Mouse (Mus musculus) mouse embryonic stem cell (cell line): ENCODE data around the gene Pitpnc1.

Experiments used
- in situ Hi-C, 2 experiments: fragments of 300-500 bp; cut with MboI; formaldehyde crosslinking; loops; 1 replicate in 1 of 2; 3 replicates in 1 of 2; pipeline ENCODE4 v1.14.3; 2019 to 2020; ENCODE audit warnings: low sequenced_read_pairs in 2 of 2, low pct_unique_long_range_greater_than_20kb in 1 of 2, mixed read lengths in 1 of 2; ENCODE audit not compliant: unreplicated experiment in 1 of 2

The Pitpnc1 gene

GRCm38 (mm10) chr11:107416561-107416926 is 54.0 kb downstream of the Pitpnc1 start:
- in situ Hi-C loops = no loop called here

- in situ Hi-C loops = no loop called here
These were observed 54.5 kb downstream of the Pitpnc1 start for GRCm38 (mm10) chr11:107415901-107416560.

- in situ Hi-C loops = no loop called here
These were observed 55.3 kb downstream of the Pitpnc1 start for GRCm38 (mm10) chr11:107414996-107415747.

DNA sequence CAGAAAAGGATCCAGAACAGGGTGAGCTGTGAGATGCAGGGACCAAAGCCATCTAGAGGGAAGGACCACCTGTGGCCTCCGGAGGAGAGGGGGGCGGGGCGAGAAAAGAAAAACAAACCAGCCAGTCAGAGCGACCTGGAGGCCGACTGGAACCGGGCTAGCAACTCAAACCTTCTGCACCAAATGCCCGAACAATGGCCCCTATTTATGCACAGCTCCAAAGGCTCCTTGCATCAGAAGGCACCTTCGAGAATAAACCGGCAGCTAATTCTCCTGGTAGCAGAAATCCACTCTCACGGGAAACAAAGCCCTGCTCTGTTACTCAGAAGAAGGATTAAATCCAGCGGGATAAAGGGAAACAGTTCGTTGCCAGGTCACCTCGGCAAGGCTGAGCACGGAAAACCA is 57.2 kb downstream of the Pitpnc1 start:
- in situ Hi-C loops = no loop called here

DNA sequence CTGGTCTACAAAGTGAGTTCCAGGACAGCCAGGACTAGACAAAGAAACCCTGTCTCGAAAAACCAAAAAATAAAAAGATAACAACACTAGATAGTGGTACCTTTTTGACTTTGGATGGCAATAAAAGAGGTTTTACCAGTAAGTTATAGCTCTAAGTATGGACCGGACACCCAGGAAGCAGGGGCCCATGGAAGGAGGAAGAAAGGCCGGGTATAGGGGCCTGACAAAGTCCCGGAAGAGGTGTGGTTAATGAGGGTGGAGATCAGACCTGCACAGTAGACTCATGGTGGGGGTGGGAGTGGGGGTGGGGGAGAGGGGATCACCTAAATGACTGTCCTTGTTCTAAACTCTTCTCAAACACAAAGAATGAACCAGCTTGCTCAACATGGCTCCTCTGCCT is 58.4 kb downstream of the Pitpnc1 start:
- in situ Hi-C loops = no loop called here

DNA sequence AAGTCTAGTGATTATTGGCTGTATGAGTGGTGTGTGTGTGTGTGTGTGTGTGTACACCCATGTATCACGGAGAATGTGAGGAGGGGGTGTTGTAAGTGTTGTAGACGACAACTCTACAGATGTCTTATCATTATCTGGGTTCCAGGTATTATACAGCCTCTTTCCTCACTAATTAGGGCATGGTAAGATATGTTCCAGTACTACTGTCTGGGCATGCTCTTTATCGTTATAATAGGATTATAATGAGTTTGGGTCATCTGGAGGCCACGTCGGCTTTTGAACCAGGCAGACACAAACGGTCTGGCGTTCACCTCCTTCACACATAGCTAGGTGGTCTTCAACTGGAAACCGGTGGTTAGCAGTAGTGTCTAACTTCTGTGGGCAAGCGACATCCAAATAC is 58.9 kb downstream of the Pitpnc1 start:
- in situ Hi-C loops = no loop called here

- in situ Hi-C loops = no loop called here
These were observed 59.7 kb downstream of the Pitpnc1 start for GRCm38 (mm10) chr11:107410804-107411203.

- in situ Hi-C loops = no loop called here
These were observed 60.3 kb downstream of the Pitpnc1 start for GRCm38 (mm10) chr11:107410090-107410732.

DNA sequence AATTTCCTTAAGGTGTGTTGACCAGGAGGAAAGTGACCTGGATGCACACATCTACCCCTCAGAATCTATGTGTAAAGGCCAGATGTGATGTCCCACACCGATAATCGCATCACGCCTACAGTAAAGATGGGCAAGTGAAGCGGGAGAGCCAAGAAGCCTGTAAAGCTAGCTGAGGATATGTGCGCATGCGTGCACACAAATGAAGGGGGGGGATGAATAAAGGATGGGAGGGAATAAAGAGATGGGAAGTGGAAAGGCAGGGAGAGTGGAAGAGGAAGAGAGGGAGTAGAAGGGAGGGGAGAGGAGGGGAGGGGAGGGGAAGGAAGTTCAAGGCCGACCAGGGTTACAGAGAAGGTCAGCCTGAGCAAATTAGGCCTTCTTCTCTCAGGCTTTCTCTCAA is 61.6 kb downstream of the Pitpnc1 start:
- in situ Hi-C loops = no loop called here

DNA sequence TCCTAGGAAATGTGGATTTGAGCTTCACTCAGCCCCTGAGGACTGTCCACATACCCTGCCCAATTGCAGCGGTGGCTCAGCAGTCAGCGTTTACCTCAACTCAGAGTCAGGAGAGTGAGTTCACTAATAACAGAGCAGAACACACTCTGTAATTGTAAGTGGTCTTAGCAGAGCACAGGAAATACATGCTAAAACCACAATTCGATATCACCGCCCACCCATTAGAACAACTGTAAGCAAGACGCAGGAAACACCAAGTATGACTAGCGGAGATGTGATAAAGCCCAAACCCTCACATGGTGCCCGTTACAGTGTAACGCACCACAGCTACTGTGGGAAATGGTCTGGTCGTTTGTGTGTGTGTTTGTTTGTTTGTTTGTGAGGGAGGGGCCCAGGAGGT is 62.8 kb downstream of the Pitpnc1 start:
- in situ Hi-C loops = no loop called here

- in situ Hi-C loops = no loop called here
These were observed 64.7 kb downstream of the Pitpnc1 start for GRCm38 (mm10) chr11:107405606-107406333.

GRCm38 (mm10) chr11:107403309-107403708 is 67.2 kb downstream of the Pitpnc1 start:
- in situ Hi-C loops = no loop called here

GRCm38 (mm10) chr11:107401839-107402590 is 68.5 kb downstream of the Pitpnc1 start:
- in situ Hi-C loops = no loop called here

- in situ Hi-C loops = no loop called here
These were observed 69.7 kb downstream of the Pitpnc1 start for GRCm38 (mm10) chr11:107400826-107401225.

DNA sequence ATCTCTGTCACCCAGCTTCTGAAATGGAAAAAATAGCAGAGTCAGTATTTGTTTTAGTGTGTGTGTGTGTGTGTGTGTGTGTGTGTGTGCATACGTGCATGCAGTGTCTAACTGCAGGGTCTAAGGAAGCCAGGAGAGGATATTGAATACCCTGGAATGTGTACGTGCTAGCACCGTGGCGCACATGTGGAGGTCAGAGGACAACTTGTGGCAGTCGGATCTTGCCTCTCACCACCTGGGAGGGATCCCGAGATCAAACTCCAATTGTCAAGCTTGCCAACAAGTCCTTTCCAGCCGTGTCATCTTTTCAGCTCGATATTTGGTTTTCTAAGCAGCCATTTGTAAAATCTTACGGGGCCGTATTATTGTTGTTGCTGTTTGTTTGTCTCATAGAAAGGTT is 70.5 kb downstream of the Pitpnc1 start:
- in situ Hi-C loops = no loop called here

GRCm38 (mm10) chr11:107397326-107397998 is 73.0 kb downstream of the Pitpnc1 start:
- in situ Hi-C loops = no loop called here

DNA sequence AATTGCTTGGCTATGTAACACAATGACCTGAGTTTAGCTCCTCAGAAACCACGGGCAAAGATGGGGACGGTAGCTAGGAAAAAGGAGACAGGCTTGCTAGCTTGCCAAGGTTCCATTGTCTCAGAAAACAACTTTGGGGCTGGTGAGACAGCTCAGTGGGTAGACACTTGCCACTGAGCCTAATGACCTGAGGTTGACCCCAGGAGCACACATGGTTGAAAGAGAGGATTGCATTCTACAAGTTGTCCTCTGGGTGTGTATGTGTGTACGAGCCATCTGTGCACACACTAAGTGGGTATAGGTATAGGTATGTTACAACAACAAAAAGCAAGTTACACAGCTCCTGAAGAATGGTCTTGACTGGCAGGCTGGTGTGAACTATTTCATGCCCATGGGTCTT is 76.3 kb downstream of the Pitpnc1 start:
- in situ Hi-C loops = no loop called here

GRCm38 (mm10) chr11:107393828-107394165 is 76.7 kb downstream of the Pitpnc1 start:
- in situ Hi-C loops = no loop called here
